Mouse (Mus musculus) limb, embryonic 14.5 days (tissue): ENCODE measurements at regions not wholly inside any gene's neighbourhood (a gene's known extent, or its start where the extent isn't known, plus 50 kb on each side); places are given as distances from the start of the nearest gene placed in this dataset.

ENCODE experiments used
- ATAC-seq: fragments of 200-750 bp; cut with Nextera tagmentation; 2 replicates; pipeline ENCODE4 v1.8.0; 2017; ENCODE audit warnings: low read depth, moderate number of reproducible peaks, moderate TSS enrichment; ENCODE audit not compliant: low FRiP score
- DNase-seq: peaks from one replicate; pipeline ENCODE4 v3.0.0-alpha.2; 2015; ENCODE audit warnings: low spot score
- H3K27ac ChIP-seq: fragments of 300-500 bp; sonication (generic); replicated peaks from 2 replicates; pipeline ENCODE4 v1.5.1; 2014; ENCODE audit warnings: low read depth, mild to moderate bottlenecking, low read length, moderate library complexity, mixed read lengths
- H3K27me3 ChIP-seq: fragments of 300-500 bp; sonication (generic); 2 replicates; pipeline ENCODE4 v1.6.1; 2014; ENCODE audit warnings: low read length, mixed read lengths; ENCODE audit not compliant: control insufficient read depth, insufficient read depth
- H3K36me3 ChIP-seq: fragments of 300-500 bp; sonication (generic); 2 replicates; pipeline ENCODE4 v1.6.1; 2014; ENCODE audit warnings: mild to moderate bottlenecking, low read length, moderate library complexity, mixed read lengths; ENCODE audit not compliant: control insufficient read depth, insufficient read depth
- H3K4me1 ChIP-seq: fragments of 300-500 bp; sonication (generic); 2 replicates; pipeline ENCODE4 v1.6.1; 2014; ENCODE audit warnings: antibody characterized with exemption, low read length, mixed read lengths; ENCODE audit not compliant: control insufficient read depth, insufficient read depth
- H3K4me2 ChIP-seq: fragments of 300-500 bp; sonication (generic); replicated peaks from 2 replicates; pipeline ENCODE4 v1.6.1; 2014; ENCODE audit warnings: low read depth, mild to moderate bottlenecking, low read length, moderate library complexity; ENCODE audit not compliant: severe bottlenecking
- H3K4me3 ChIP-seq: fragments of 300-500 bp; sonication (generic); replicated peaks from 2 replicates; pipeline ENCODE4 v1.5.1; 2014; ENCODE audit warnings: low read length
- H3K9ac ChIP-seq: fragments of 300-500 bp; sonication (generic); 2 replicates; pipeline ENCODE4 v1.6.1; 2014; ENCODE audit warnings: mild to moderate bottlenecking, low read depth, low read length, moderate library complexity; ENCODE audit not compliant: severe bottlenecking
- H3K9me3 ChIP-seq: fragments of 300-500 bp; sonication (generic); 2 replicates; pipeline ENCODE4 v1.6.1; 2016; ENCODE audit warnings: low read length; ENCODE audit not compliant: control insufficient read depth
- POLR2A ChIP-seq: fragments of 200-500 bp; IDR thresholded peaks from 2 replicates; pipeline ENCODE4 v1.8.0; 2012; ENCODE audit warnings: inconsistent platforms, mild to moderate bottlenecking, moderate library complexity, borderline replicate concordance; ENCODE audit not compliant: insufficient read depth, insufficient read length; ENCODE audit errors: extremely low read depth
- WGBS: fragments of 180-500 bp; shearing (Covaris S2); extraction: QIAGEN DNeasy Blood & Tissue Kit; methylation state at CpG from one replicate; pipeline ENCODE4 v1.1.7; 2014; 5-methylcytosine and 5-hydroxymethylcytosine counted together

DNA sequence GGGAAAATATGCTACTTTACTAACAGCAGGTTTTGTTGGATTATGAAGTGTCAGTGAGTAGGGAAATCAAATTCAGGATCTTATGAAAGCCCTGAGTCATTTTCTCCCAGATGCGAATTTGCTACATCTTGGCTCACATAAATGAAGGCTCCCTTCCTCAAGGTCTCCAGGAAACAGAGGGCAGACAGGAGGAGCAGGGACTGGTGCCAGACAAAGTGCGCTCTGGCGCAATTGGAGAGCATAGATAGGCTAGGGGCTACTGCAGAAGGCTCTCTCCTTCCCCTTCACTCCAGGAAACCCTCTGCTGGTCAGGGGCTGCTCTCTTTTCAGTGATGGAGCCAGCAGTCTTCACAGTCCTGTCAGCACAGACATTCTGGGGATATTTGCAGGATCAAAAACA lies 634.1 kb downstream of the Zfp706 start:
- Histone ChIP-seq H3K9ac (no peak overlapping the region), H3K4me1 (peaks cover 16% of the 10 kb centered on the region), H3K4me2 (no peak overlapping the region), H3K27me3 (no peaks in the 10 kb centered on the region), H3K36me3 (no peaks in the 10 kb centered on the region), H3K27ac (no peak overlapping the region), H3K9me3 (no peaks in the 10 kb centered on the region), H3K4me3 (no peak overlapping the region)
- DNase-seq (no peak), ATAC-seq (no peak)
- WGBS = 52% methylated on average over 3 of the region's 3 CpGs
- TF ChIP-seq POLR2A = no peak

DNA sequence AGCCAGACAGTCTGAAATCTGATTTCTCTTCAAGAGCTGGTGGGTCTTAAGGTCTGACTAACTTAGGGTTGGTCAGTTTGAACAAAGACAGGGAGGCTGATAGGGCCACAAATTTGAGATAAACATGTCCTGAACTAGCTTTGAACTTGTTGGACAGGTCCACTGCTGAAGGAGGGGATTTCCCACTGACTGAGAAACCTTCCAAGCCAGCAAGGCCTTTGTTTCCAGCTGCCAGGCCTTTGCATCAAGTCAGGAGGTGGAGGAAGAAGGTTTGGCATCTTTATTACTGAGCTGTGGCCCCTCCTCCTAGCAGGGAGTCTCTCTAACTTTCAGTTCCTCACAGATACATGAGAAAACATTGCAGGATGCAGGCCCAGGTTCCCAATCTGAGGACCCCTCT lies 636.2 kb downstream of the Zfp706 start:
- H3K36me3 ChIP-seq = no peaks in the 10 kb centered on the region
- H3K27me3 ChIP-seq = no peaks in the 10 kb centered on the region
- no peak overlapping the region for H3K4me2 ChIP-seq
- H3K4me1 ChIP-seq = peaks cover 16% of the 10 kb centered on the region
- no peak overlapping the region for H3K4me3 ChIP-seq
- ATAC-seq (no peak), DNase-seq (no peak)
- no peaks in the 10 kb centered on the region for H3K9me3 ChIP-seq
- no peak for TF ChIP-seq POLR2A
- no peak overlapping the region for H3K27ac ChIP-seq
- H3K9ac ChIP-seq = no peak overlapping the region

DNA sequence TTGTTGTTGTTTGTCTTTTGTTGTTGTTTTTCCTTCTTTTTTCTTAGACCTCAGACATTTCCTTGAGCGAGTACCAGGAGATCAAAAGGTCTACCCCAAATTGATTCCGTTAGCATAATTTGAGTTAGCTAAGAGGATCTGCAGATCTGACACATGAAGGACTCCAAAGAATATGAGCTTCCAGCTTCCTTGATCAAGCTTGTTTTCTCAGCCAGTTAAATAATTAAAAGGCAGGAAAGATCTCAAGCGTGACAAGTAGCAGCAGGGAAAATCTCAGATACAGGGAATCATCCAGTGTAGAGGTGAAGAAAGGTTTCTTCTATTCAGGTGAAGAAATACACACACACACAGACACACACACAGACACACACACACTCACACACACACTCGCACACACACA lies 636.7 kb downstream of the Zfp706 start:
- H3K4me2 ChIP-seq = no peak overlapping the region
- no peak for TF ChIP-seq POLR2A
- 84% methylated on average over 4 of the region's 4 CpGs for WGBS
- H3K36me3 ChIP-seq = no peaks in the 10 kb centered on the region
- H3K9ac ChIP-seq = no peak overlapping the region
- H3K4me3 ChIP-seq = no peak overlapping the region
- H3K27me3 ChIP-seq = no peaks in the 10 kb centered on the region
- no peak for ATAC-seq
- no peaks in the 10 kb centered on the region for H3K9me3 ChIP-seq
- no peak overlapping the region for H3K27ac ChIP-seq
- peaks cover 16% of the 10 kb centered on the region for H3K4me1 ChIP-seq
- no peak for DNase-seq

DNA sequence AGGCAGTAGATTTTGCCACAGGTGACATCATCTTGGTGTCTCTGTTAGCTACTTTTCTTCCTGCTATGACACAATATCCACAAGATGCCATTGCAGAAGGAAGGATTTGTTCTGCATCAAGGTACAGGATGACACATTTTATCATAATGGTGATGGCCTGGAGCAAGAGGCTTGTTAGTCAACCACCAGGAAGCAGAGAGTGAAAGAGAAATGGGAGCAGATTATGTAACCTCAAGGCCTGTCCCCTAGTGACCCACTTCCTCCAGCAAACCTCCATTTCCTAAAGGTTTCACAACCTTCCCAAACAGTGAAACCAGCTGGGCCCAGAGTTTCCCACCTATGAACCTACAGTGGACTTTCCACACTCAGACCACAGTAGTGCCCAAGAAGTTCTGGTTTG lies 640.3 kb downstream of the Zfp706 start:
- DNase-seq = no peak
- no peaks in the 10 kb centered on the region for H3K36me3 ChIP-seq

DNA sequence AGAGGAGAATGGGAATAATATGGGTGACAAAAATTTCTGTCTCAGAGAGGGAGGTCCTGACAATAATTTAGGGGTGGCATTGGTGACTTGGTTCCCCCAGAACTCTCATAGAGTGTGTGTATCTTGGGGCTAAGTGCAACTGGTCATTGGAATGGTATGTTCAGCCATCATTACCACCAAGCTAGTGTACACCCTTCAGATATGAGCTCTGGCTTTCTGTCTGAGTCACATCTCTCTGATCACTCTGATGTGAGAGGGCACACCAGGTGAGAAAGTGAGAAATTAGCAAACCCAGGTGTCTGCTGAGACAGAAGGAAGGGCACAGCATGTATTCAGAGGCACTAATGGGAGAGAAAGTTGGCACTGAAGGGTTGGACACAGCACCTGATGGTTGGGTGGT lies 642.8 kb downstream of the Zfp706 start:
- H3K4me1 ChIP-seq = 0 out of 2 replicates have a peak, but pooled peaks cover 3% of the 10 kb centered on the region
- TF ChIP-seq POLR2A = no peak
- ATAC-seq (no peak), DNase-seq (no peak)
- no peak overlapping the region for H3K9ac ChIP-seq
- H3K9me3 ChIP-seq = no peaks in the 10 kb centered on the region
- no peak overlapping the region for H3K4me2 ChIP-seq
- no peaks in the 10 kb centered on the region for H3K27me3 ChIP-seq
- H3K4me3 ChIP-seq = no peak overlapping the region
- H3K36me3 ChIP-seq = no peaks in the 10 kb centered on the region
- no peak overlapping the region for H3K27ac ChIP-seq

More for the DNA sequence above, 640.3 kb downstream of the Zfp706 start:
- no peak overlapping the region for H3K27ac ChIP-seq
- no peak overlapping the region for H3K4me3 ChIP-seq
- no peaks in the 10 kb centered on the region for H3K9me3 ChIP-seq
- TF ChIP-seq POLR2A = no peak
- H3K9ac ChIP-seq = no peak overlapping the region
- no peak for ATAC-seq
- no peaks in the 10 kb centered on the region for H3K27me3 ChIP-seq
- no peak overlapping the region for H3K4me2 ChIP-seq
- no peaks in the 10 kb centered on the region for H3K4me1 ChIP-seq

DNA sequence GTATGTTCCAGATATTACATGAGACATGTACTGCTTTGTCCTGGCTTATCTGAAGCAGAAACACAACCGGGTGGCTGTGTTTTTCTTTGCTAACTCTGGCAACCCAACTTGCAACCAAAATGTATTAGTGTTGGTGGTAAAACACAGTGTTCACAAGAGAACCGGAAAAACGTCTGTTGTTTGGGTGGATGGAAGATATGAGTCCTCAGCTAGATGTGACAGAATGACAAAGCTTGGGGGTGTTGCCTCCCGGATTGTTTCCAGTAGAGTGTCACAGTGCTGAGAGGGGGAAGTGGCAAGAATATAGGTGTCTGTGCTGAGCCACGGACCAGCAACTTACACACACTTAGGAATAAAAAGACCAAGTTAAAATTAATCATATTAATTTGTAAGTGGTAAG lies 643.5 kb downstream of the Zfp706 start:
- no peak overlapping the region for H3K9ac ChIP-seq
- H3K4me3 ChIP-seq = no peak overlapping the region
- H3K36me3 ChIP-seq = no peaks in the 10 kb centered on the region
- WGBS = 72% methylated on average over 5 of the region's 5 CpGs
- ATAC-seq (no peak), DNase-seq (no peak)
- H3K4me2 ChIP-seq = no peak overlapping the region
- no peaks in the 10 kb centered on the region for H3K27me3 ChIP-seq
- 0 out of 2 replicates have a peak, but pooled peaks cover 3% of the 10 kb centered on the region for H3K4me1 ChIP-seq
- H3K9me3 ChIP-seq = no peaks in the 10 kb centered on the region
- TF ChIP-seq POLR2A = no peak
- H3K27ac ChIP-seq = no peak overlapping the region
